Mouse (Mus musculus): Measurements from ENCODE around the gene Ooep.
"Not testable (repeated sequence)": the region's sequence is repeated elsewhere in the genome, so short reads cannot be mapped to it uniquely, and the experiment has no call there.

DNA sequence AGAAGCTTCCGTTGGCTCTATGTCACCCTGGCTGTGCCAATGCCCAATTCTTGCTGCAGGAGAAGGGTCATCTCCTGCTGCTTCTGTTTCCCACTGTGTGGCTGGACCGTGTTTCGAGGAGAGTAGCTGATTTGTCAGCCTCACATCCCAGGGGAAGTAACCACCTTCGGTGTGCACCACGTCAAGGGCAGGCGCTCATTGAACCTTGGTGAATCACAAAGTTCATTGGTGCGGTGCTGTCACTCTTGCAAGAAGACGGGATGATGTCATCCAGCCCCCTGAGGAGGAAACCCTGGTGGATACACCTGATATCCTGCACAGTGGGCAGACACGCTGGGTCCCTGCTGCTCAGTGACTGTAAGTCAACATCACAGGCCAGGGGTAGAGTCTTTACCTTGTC, 35.5 kb downstream of the Ooep start:
- not testable (repeated sequence) for TF ChIP-seq MAFK (IDR thresholded peaks at IDR 0.05; ENCODE audit: insufficient read depth, low read depth, low read length); CHD2 (IDR thresholded peaks at IDR 0.05; ENCODE audit: low read depth, low read length)
